Mouse (Mus musculus) left cerebral cortex, adult 9 months (tissue): ENCODE results near the gene Zfp39.
"Not testable (repeated sequence)": the region's sequence is repeated elsewhere in the genome, so short reads cannot be mapped to it uniquely, and the experiment has no call there.

ENCODE experiments used
- DNase-seq, 2 experiments: peaks; one replicate each; pipeline ENCODE4 v3.0.0; 2022; ENCODE audit warnings: low spot score in 2 of 2

The Zfp39 gene

DNA sequence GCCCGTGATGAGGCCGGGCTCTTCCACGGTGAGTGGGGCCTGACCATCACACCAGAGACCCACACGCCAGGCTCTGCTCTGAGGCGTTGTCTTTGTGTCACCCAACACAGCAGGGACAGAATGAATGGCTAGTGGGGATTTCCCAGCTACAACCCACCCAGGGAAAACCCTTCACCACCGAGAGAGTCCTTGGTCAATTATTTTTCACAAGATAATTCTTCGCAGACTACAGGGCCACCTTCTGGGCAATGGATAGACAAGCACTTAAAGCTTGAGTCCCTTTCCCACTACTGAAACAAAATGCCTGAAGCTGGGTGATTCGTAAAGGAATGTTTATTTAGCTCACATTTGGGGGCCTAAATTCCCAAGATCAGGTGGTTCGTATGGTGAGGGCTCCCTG lies 18.4 kb upstream of the Zfp39 start:
- DNase-seq: no peak

DNA sequence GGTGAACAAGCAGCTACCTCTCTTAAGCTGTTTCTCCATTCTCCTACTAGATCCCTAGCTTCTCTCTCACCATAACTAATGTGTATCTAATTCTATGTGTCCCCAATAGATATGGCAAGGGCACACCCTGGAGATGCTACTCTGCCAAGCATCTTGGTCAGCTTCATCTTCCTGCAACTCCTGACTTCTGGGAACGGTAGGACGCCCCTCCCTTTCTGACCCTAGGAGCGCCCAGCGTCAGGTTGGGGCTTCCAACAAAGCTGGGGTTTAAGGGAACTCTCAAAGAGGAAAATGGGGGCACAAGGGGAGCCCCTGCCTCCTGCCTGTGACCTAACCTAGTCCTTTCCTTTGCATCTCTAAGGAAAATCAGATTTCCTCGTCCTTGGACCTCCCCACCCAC lies 14.7 kb upstream of the Zfp39 start:
- DNase-seq: no peak

DNA sequence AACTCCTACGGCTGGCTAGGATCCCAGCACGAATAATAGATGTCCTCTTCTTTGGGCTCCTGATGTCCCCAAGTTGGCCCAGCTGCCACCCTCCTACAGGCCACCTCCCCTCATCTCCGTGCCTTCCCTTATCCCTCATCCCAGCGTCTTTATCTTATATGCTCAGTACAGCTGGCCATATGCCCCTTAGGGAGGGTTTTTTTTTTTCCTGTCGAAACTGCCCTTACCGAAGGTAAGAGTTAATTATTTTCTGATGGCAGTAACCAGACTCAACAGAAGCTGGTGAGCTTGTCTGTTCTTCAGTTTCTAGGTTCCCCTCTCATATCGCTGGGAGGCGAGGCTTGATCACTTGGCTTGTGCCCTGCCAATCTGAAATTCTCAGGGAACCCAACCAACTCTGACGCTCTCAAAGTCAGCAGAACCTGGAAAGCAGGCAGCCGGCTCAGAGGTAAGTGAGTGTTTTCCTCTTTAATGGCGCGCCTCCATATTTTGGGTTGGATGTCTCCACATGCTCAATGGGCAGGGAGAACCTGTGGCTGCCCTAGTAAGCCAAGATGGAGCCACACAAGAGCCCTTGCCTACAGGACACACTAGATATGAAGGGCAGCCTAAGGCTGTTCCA lies 13.8 kb upstream of the Zfp39 start, which contains the start of gene Btnl10:
Gene Btnl10, plus strand, starts transcription at position 164 of the 622 bp plus-strand sequence.
- no peak for DNase-seq

DNA sequence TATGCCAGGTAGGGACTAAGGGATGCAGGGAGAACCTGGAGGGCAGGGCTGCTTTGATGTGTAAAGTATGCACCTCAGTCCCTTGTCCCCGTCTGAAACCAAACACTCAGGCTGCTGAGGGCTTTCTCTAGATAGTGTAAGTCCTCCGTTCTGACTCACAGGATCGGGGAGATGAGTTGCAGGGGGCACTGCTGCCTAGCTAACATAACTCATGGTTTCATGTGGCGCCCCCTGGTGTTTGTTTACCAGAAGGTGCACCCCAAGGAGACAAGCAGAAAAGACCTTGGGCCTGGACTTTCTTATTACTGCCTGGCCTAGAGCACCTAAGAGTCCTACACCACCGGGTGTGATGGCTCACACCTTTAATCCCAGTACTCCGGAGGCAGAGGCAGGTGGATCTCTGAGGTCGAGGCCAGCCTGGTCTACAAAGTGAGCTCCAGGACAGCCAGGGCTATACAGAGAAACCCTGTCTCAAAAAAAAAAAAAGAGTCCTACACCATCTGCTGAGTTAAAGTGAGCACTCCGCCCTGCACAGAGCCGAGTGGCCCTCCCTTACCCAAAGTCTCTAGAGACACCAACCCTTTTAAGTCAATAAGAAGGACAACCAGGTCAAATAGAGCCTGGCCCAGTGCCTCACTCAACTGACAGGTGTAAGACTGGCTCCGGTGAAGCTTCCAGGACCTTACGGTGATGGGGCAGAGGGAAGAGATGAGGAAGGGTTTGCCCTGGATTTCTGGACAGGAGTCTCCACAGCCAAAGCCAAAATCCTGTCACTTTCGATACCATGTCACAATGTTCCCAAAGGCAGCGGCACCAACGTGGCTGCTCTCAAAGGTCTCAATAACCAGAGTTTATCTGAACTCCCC lies 13.1 kb upstream of the Zfp39 start:
- no peak for DNase-seq

DNA sequence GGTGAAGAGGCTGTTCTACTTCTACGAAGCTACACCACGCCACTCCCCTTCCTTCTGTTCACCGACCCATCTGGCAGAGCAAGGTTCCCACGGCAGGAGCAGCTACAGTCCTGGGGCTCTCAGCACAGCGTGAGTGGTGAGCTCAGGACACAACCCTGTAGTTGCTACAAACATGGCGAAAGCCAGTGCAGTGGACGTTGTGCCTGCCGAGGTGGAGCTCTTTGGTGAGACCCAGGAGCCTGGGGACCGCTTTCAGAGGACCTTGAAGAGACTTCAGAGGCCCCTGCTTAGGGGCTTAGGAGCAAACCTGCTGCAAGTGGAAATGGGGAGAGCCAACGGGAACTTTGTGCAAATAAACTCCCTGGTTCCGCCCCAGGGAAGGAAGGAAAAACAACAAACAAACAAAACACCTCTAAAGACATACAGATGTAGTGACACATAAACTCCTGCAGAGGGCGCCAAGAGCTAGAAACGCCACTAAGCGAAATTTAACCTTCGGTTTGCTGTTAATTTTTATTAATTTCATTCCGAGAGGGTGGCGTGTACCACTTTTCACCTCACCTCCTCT lies 10.5 kb upstream of the Zfp39 start:
- no peak for DNase-seq

DNA sequence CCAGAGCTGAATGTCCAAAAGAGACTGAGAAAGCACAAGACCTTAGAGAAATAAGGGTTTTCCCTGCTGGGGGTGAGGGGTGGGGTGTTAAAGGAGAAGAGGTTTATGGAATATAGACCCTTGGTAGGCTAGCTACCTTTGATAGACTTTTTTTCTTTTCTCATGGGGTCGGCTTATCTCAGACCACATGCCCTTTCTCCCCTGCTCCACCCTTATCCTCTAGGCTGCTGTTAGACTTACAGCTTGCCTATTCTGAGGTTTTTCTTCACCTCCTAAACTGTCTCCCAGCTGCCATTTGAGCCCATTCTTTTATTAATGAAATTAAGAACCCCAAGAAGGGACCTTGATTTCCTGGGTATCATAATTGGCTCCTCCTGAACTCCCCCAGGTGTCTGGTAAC lies 9.8 kb upstream of the Zfp39 start:
- no peak for DNase-seq

DNA sequence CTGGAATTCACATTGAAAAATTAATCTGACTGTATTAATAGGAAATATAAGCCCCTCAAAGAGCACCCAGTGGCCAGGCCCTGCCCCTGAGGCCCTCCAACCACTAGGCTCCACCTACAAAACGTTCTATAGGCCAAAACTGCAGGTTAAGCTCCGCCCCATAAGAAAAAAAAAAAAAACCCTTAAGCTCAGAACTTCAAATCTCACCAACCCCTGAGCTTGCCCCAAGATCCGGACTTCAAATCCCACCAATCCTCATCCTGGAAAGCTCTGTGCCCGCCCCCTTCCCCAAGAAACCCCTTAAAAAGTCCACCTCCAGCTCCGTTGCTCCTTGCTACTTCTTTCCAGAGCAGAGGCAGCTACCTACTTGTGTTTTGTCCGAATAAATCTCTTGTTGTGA lies 813 bp upstream of the Zfp39 start:
- no peak for DNase-seq

DNA sequence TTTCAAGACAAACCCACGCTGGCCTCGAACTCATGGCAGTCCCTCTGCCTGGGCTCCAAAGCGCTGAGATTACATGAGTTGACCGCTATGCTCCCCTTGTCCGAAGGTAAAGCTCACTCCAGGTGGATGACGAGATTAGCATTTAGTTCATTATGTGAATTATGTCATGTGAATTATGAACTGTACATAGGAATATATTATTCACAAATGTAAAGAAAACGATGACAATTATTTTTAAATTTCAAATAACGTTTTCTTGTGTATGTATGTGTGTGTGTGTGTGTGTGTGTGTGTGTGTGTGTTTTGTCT lies 339 bp upstream of the Zfp39 start:
- no peak for DNase-seq

DNA sequence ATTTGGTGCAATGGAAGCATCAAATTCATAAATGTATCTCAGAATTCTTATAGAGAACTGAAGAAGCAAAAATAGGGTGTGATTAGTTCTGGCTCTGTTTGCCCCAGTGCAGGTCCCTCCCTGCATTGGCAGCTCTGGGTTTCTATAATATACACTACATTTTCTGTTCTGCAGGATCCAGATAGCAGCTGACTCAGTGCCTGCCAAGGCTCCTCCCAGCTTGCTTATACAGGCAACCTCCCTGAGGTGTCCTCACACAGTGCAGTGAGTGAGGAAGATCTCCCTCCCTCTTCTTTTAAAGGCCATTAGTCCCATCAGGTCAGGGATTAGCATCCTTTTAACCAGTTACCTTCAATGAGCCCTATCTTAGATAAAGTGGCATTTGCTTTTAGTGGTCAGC lies 2.9 kb downstream of the Zfp39 start:
- DNase-seq: no peak

DNA sequence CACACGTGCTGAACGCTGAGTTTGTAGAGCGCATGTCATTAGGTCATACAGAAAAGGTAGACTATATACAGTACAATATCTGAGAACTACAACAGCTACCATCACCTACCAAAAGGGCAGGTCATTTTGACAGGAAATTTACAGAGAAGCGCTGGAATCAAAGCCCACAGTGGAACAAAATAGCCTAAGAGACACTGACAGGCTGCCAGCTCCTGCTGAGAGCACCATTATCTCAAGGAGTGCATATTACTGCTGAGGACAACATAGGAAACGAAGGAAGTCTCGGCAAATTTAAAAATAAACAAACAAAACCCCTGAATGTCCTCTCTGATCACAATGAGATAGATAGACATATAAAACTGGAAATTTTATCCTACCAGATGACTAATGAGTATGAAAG lies 6.5 kb downstream of the Zfp39 start:
- DNase-seq: no peak

DNA sequence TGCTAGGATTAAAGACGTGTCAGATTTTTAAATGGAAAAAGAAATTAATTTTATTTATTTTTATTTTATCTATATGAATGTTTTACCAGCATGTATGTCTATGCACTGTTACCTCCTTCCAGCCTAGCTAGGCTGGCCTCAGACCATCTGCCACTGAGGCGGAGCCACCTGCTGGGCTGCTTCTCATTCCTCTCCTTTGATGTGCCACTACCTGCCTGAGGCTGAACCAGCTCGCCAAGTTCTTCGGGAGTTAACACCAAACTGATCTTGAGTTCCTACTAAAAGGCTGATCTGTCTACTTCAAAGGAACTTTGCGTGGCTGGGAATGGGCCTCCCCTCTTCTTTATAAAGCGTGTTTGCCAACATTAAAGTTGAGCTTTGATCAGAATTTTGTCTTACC lies 9.6 kb downstream of the Zfp39 start:
- no peak for DNase-seq

DNA sequence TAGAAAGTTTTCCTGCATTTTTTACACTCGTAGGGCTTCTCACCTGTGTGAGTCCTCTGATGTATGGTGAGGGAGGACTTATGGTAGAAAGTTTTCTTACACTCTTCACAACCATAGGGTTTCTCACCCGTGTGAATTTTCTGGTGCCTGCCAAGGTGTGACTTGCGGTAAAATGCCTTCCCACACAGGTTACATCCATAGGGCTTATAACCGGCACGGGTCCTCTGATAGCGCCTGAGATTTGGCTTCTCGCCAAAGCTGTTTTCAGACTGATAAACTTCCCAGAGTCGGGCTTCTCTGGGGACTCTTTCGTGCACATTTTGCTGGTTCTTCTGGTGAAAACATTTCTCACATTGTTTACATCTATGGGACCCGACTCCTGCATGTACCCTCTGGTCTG lies 13.5 kb downstream of the Zfp39 start:
- no peak for DNase-seq

DNA sequence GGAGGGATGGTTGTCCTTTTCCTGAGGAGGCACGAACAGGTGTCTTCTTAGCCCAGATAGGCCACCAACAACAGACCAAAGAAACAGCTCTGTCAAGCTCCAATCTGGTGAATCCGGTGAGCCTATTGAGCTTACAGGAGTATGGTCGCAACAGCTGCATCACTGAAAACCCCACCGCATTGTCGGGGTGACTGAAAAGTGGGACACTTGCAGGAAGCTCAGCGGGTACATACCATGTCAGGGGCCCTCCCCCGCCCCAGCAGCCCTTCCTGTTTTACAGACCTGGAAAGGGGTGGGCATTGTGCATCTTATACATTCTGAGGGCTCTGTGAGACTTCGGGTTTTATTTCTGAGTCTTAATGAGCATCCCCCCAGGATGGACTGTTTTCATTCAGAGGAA lies 20.3 kb downstream of the Zfp39 start:
- no peak for DNase-seq

DNA sequence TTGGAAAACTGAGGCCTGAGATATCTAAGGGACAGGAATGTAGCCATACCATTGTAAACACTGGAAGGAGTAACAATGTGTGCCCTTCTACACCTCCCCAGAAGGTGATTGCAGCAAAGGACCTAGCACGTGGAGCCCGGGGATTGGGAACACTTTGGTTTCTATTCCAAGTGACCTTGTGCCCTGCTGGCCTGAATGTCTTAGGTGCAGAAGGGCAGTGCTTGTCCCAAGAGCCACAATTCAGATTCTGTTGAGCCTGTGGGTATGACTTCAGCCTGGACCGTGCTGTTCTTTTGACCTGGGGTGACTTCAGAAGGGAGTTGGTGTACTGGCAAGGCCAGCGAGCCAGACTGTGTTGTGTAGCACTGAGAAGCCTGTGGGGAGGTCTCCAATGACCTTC lies 33.1 kb downstream of the Zfp39 start:
- no peak for DNase-seq

DNA sequence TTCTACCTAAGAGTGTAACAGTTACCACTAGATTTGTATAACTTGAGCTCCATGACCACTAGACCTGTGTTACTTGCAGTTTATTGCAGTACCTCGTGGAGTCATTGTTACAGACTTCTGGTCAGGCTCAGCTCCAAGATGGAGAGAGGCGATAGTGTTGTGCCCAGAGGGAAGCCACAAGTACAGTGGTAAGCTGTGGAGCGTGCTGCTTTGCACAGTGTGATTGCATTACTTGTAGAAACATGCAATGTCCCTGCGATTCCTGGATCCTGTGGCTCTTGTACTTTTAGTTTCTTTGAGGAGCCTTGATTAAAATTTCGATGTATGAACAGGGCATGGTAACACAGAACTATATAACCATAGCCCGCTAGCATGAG lies 36.1 kb downstream of the Zfp39 start:
- DNase-seq: no peak

DNA sequence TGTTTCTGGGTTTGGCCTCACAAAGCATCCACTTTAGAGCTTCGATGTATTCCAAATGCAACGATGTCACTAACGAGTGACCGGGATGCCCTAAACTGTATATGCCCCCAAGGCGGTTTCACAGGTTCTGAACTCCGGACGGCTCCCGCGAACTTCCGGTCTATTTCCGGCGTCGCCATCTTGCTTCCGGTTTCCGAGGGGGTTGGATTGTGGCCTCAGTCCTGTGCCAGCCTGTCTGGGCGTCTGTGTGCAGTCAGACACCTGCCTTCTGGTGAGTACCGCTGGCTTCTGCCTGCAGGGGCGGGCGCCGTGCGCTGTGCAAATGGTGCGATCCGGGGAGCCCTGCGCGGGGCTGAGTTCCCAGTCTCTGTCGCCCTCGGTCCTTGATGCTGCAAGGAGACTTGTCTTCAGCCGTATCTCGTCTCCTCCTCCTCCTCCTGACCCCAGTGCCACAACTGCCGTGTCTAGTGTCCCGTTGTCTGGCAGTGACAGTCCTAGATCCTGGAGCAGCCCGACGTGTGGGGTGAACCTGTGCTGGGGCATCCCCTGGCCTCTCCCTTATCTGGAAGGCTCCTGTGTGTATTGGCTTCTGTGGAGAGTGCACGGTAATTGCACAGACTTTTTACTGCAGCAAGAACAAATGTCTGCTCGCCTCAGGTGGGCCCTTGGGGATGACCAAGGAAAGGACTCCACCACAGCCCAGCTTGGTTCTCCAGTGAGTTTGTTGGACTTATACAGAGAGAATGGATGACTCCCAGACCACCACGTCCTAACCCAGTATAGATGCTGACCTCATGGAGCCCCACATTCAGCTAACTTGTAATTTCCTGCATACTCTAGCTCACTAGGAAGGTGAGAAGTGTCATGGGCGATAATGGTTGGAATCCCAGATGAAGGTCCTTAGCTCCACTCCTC lies 36.7 kb downstream of the Zfp39 start, which contains the start of gene 2810021J22Rik:
Gene 2810021J22Rik, plus strand, starts transcription at position 178 of the 915 bp plus-strand sequence.
- DNase-seq: peak; percentile 18 to 81

DNA sequence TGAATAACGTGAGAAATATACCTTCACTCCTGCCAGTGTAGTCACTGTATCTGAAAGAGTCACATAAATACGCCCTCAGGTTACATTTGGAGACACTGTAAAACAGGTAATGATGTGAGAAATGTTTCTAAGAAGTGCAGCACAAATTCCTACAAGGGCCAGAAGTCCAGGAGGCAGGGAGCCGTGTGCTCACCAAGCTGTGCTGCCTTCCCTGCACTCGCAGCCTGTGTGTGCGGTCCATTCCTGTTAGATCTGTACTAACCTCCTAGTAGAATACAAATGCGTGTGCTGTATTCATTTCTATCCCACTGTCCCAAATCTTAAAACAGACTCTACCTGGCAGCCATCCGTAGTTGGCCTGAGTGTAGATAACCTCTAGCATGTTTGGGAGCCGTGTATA lies 43.3 kb downstream of the Zfp39 start:
- no peak for DNase-seq

DNA sequence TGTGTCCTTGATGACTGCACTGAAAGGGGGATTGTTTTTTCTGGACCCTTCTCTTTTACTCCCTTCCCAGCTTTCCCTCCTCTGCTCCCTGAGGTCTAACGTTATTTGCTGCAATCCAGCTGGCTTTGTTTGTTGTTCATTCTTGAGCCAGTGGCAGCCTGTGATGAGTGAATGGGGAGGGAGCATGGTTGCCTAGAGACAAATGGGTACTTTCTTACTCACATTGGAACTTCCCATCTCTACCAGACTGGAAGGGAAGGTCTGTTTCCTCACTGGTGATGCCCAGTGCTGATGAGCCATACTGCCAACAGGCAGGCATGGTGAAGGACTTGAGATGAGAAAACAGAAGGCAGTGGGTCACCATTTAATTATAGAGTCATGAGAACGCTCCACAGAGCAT lies 54.3 kb downstream of the Zfp39 start:
- DNase-seq: no peak

DNA sequence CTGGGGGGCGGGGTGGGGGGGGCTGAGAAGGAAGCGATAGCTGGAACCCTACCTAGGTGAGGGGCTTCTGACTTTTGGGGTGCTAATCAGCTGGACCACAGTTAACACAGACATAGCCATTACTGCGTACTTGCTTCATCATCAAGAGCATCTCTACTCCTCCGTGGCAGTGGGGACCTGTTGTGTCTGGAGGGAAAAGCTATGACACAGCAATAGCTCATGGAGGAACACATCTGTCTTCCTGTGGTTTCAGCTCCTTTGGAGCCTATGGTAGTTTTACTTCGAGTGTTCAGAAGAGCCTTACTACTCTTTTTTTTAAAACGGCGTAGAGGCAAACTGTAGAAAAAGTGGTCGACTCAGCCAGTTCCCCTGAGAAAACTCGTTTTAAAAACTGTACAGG lies 56.4 kb downstream of the Zfp39 start:
- DNase-seq: no peak

DNA sequence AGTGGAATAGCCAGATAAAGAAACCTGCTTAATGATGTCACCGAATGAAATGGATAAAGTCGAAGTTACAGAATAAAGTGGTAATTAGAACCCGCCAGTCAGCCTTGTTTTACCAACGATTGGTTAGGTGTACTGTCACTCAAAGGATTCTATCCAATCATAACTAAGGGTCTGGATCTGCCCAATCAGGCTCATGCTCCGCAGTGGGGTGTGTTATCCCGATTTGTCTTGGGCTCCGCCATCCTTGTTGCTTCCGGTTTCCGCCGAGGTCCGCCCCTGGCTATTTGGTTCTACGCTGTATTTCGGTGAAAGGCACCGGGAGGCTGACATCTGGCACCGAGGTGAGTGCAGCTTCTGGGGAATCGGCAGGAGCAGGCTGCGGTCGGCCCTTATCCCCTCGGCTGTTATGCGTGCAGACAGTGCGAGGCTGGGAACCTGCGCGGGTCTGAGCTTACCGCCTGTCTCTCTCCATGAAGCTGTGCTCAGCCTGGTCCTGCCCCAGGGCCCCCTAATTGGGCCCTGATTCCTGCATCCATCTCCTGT lies 57.0 kb downstream of the Zfp39 start, which contains the start of gene Gm12258:
Gene Gm12258, plus strand, starts transcription at position 240 of the 543 bp plus-strand sequence.
- peak; percentile 94 to 97 for DNase-seq

DNA sequence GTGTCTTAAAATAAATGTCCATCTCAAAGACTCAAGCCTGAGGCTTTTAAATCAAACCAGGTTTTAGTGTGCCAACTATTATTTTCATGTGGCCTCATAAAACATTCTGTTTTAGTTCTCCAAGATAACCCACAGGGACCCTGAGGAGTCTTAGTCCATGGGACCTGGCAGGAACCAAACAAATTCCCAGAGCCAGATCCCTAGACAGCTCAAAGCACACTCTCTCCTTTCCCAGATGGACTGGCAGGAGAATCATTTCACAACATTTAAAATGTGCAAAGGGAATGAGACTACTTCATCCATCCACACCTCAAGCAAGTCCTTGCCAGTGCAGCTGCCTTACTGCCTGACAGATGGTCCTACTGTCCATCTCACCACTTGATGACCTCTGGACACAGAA lies 65.1 kb downstream of the Zfp39 start, which contains the start of gene Olfr311:
Gene Olfr311, plus strand, starts transcription at position 301 of the 400 bp plus-strand sequence.
- DNase-seq: not testable (repeated sequence)
